Mouse (Mus musculus) MEL (cell line): ENCODE measurements around the gene Iqsec1. TPM values are rescaled to one million over a fixed set of nuclear protein-coding genes. Genes with fewer than 3 reads are reported as not detected.

Experiments used
- DNase-seq: peaks from one replicate; pipeline ENCODE4 v3.0.0; 2011; ENCODE audit warnings: low read depth, low spot score
- H3K27ac ChIP-seq: 2 replicates; pipeline ENCODE4 v1.5.1; 2012; ENCODE audit warnings: low read depth, mild to moderate bottlenecking, control low read depth, low read length, moderate library complexity; ENCODE audit not compliant: control insufficient read depth
- H3K27me3 ChIP-seq, 2 experiments: fragments of 150-350 bp in 1 of 2; sonication (generic) in 1 of 2; 2 replicates each; pipeline ENCODE4 v1.6.1; 2012; ENCODE audit warnings: low read length in 2 of 2, mild to moderate bottlenecking in 2 of 2, improper control_type of control experiment in 1 of 2, moderate library complexity in 1 of 2; ENCODE audit not compliant: insufficient read depth in 2 of 2, control insufficient read depth in 1 of 2
- H3K36me3 ChIP-seq, 2 experiments: 2 replicates each; pipeline ENCODE4 v1.6.1; 2012 to 2014; ENCODE audit warnings: low read length in 2 of 2, improper control_type of control experiment in 1 of 2, inconsistent platforms in 1 of 2, mild to moderate bottlenecking in 1 of 2; ENCODE audit not compliant: insufficient read depth in 2 of 2, control insufficient read depth in 1 of 2
- H3K4me1 ChIP-seq, 2 experiments: fragments of 150-350 bp in 1 of 2; sonication (generic) in 1 of 2; 2 replicates each; pipeline ENCODE4 v1.6.1; 2012; ENCODE audit warnings: low read length in 2 of 2, improper control_type of control experiment in 1 of 2, mild to moderate bottlenecking in 1 of 2; ENCODE audit not compliant: insufficient read depth in 2 of 2, control insufficient read depth in 1 of 2
- H3K4me3 ChIP-seq, 2 experiments: fragments of 150-350 bp in 1 of 2; sonication (generic) in 1 of 2; 2 replicates each; pipeline ENCODE4 v1.5.1; 2012; ENCODE audit warnings: low read depth in 2 of 2, low read length in 2 of 2, mild to moderate bottlenecking in 2 of 2, moderate library complexity in 2 of 2, control low read depth in 1 of 2, improper control_type of control experiment in 1 of 2; ENCODE audit not compliant: control insufficient read depth in 1 of 2, insufficient read depth in 1 of 2
- H3K79me2 ChIP-seq: 2 replicates; pipeline ENCODE4 v1.6.1; 2012; ENCODE audit warnings: mild to moderate bottlenecking, low read length, moderate library complexity; ENCODE audit not compliant: control insufficient read depth, poor library complexity, insufficient read depth
- H3K9ac ChIP-seq: 2 replicates; pipeline ENCODE4 v1.6.1; 2012; ENCODE audit warnings: low read depth, mild to moderate bottlenecking, control low read depth, low read length, moderate library complexity; ENCODE audit not compliant: control insufficient read depth, poor library complexity, severe bottlenecking
- H3K9me3 ChIP-seq: fragments of 150-350 bp; sonication (generic); replicated peaks from 2 replicates; pipeline ENCODE4 v1.6.1; 2012; ENCODE audit warnings: mild to moderate bottlenecking, low read length, improper control_type of control experiment, moderate library complexity; ENCODE audit not compliant: insufficient read depth
- CTCF ChIP-seq, 3 experiments: IDR thresholded peaks in 2 of 3; conservative IDR thresholded peaks in 1 of 3; 2 replicates each; pipeline ENCODE4 v1.5.1; 2011 to 2012; ENCODE audit warnings: low read length in 3 of 3, low read depth in 2 of 3, mild to moderate bottlenecking in 2 of 3, improper control_type of control experiment in 1 of 3, inconsistent platforms in 1 of 3, mixed read lengths in 1 of 3, moderate library complexity in 1 of 3; ENCODE audit not compliant: control insufficient read depth in 1 of 3, insufficient read depth in 1 of 3, poor library complexity in 1 of 3, severe bottlenecking in 1 of 3
- E2F4 ChIP-seq: IDR thresholded peaks from 2 replicates; pipeline ENCODE4 v1.6.1; 2011; ENCODE audit warnings: low read depth, low read length, improper control_type of control experiment, borderline replicate concordance
- EP300 ChIP-seq, 2 experiments: IDR thresholded peaks; 2 replicates each; pipeline ENCODE4 v1.6.1; 2011; ENCODE audit warnings: improper control_type of control experiment in 2 of 2, low read length in 2 of 2, low read depth in 1 of 2, mild to moderate bottlenecking in 1 of 2
- ETS1 ChIP-seq: IDR thresholded peaks from 2 replicates; pipeline ENCODE4 v1.6.1; 2012; ENCODE audit warnings: low read depth, mild to moderate bottlenecking, inconsistent platforms, low read length, improper control_type of control experiment, moderate library complexity
- GABPA ChIP-seq: IDR thresholded peaks from 2 replicates; pipeline ENCODE4 v1.6.1; 2012; ENCODE audit warnings: low read depth, mild to moderate bottlenecking, inconsistent platforms, low read length, improper control_type of control experiment, moderate library complexity
- HCFC1 ChIP-seq: IDR thresholded peaks from 2 replicates; pipeline ENCODE4 v1.6.1; 2012; ENCODE audit warnings: low read depth, mild to moderate bottlenecking, inconsistent platforms, low read length, improper control_type of control experiment, moderate library complexity
- JUND ChIP-seq: IDR thresholded peaks from 2 replicates; pipeline ENCODE4 v1.6.1; 2011; ENCODE audit warnings: low read depth, mild to moderate bottlenecking, improper control_type of control experiment, low read length
- KAT2A ChIP-seq: conservative IDR thresholded peaks from 2 replicates; pipeline ENCODE4 v1.6.1; 2012; ENCODE audit warnings: low read depth, low read length, improper control_type of control experiment, inconsistent platforms
- MAFK ChIP-seq: IDR thresholded peaks from 2 replicates; pipeline ENCODE4 v1.6.1; 2011; ENCODE audit warnings: low read depth, mild to moderate bottlenecking, low read length, improper control_type of control experiment, borderline replicate concordance
- MAX ChIP-seq: IDR thresholded peaks from 2 replicates; pipeline ENCODE4 v1.6.1; 2011; ENCODE audit warnings: low read length, improper control_type of control experiment
- MAZ ChIP-seq: IDR thresholded peaks from 2 replicates; pipeline ENCODE4 v1.6.1; 2012; ENCODE audit warnings: low read depth, mild to moderate bottlenecking, inconsistent platforms, low read length, improper control_type of control experiment
- MEF2A ChIP-seq: IDR thresholded peaks from 2 replicates; pipeline ENCODE4 v1.6.1; 2014; ENCODE audit warnings: low read depth, mild to moderate bottlenecking, inconsistent platforms, low read length, improper control_type of control experiment; ENCODE audit not compliant: poor library complexity, insufficient replicate concordance, severe bottlenecking; ENCODE audit errors: extremely low read depth
- MXI1 ChIP-seq: IDR thresholded peaks from 2 replicates; pipeline ENCODE4 v1.6.1; 2011; ENCODE audit warnings: mild to moderate bottlenecking, low read depth, low read length, improper control_type of control experiment
- MYB ChIP-seq: IDR thresholded peaks from 2 replicates; pipeline ENCODE4 v1.6.1; 2011; ENCODE audit warnings: mild to moderate bottlenecking, low read depth, low read length, improper control_type of control experiment
- MYC ChIP-seq: IDR thresholded peaks from 2 replicates; pipeline ENCODE4 v1.6.1; 2011; ENCODE audit warnings: low read depth, mild to moderate bottlenecking, low read length, improper control_type of control experiment, moderate library complexity
- NELFE ChIP-seq: IDR thresholded peaks from 2 replicates; pipeline ENCODE4 v1.6.1; 2011; ENCODE audit warnings: low read depth, low read length, improper control_type of control experiment
- NRF1 ChIP-seq: IDR thresholded peaks from 2 replicates; pipeline ENCODE4 v1.6.1; 2014; ENCODE audit warnings: low read depth, mild to moderate bottlenecking, inconsistent platforms, low read length, improper control_type of control experiment, moderate library complexity; ENCODE audit not compliant: poor library complexity, insufficient read depth, severe bottlenecking
- POLR2A ChIP-seq, 2 experiments: IDR thresholded peaks; 2 replicates each; pipeline ENCODE4 v1.6.1; 2011 to 2012; ENCODE audit warnings: low read length in 2 of 2, mild to moderate bottlenecking in 2 of 2, control low read depth in 1 of 2, improper control_type of control experiment in 1 of 2, low read depth in 1 of 2, moderate library complexity in 1 of 2; ENCODE audit not compliant: control insufficient read depth in 1 of 2, insufficient read depth in 1 of 2, poor library complexity in 1 of 2
- POLR2AphosphoS2 ChIP-seq: IDR thresholded peaks from 2 replicates; pipeline ENCODE4 v1.6.1; 2011; ENCODE audit warnings: low read length, improper control_type of control experiment
- POLR2AphosphoS5 ChIP-seq: IDR thresholded peaks from 2 replicates; pipeline ENCODE4 v1.6.1; 2012; ENCODE audit warnings: low read depth, borderline replicate concordance, mild to moderate bottlenecking, inconsistent platforms, low read length, moderate library complexity, mixed read lengths
- RAD21 ChIP-seq: IDR thresholded peaks from 2 replicates; pipeline ENCODE4 v1.6.1; 2011; ENCODE audit warnings: mild to moderate bottlenecking, low read depth, low read length, improper control_type of control experiment
- RCOR1 ChIP-seq: IDR thresholded peaks from 2 replicates; pipeline ENCODE4 v1.6.1; 2012; ENCODE audit warnings: low read depth, mild to moderate bottlenecking, inconsistent platforms, low read length, improper control_type of control experiment
- SIN3A ChIP-seq: IDR thresholded peaks from 2 replicates; pipeline ENCODE4 v1.6.1; 2012; ENCODE audit warnings: low read length, improper control_type of control experiment, inconsistent platforms
- SMC3 ChIP-seq: IDR thresholded peaks from 2 replicates; pipeline ENCODE4 v1.6.1; 2011; ENCODE audit warnings: low read depth, low read length, improper control_type of control experiment
- TAL1 ChIP-seq: IDR thresholded peaks from 2 replicates; pipeline ENCODE4 v1.6.1; 2012; ENCODE audit warnings: mild to moderate bottlenecking, inconsistent platforms, low read length, moderate library complexity, mixed read lengths
- TBP ChIP-seq: IDR thresholded peaks from 2 replicates; pipeline ENCODE4 v1.8.0; 2011; ENCODE audit warnings: low read depth, low read length, improper control_type of control experiment
- TCF12 ChIP-seq: IDR thresholded peaks from 2 replicates; pipeline ENCODE4 v1.6.1; 2014; ENCODE audit warnings: low read depth, mild to moderate bottlenecking, inconsistent platforms, low read length, improper control_type of control experiment, moderate library complexity
- ZC3H11A ChIP-seq: IDR thresholded peaks from 2 replicates; pipeline ENCODE4 v1.6.1; 2012; ENCODE audit warnings: low read depth, mild to moderate bottlenecking, inconsistent platforms, low read length, improper control_type of control experiment
- ZNF384 ChIP-seq: IDR thresholded peaks from 2 replicates; pipeline ENCODE4 v1.6.1; 2012; ENCODE audit warnings: low read depth, mild to moderate bottlenecking, inconsistent platforms, low read length, improper control_type of control experiment
- polyA plus RNA-seq, 2 experiments: library from polyadenylated mRNA; stranded (reverse) in 1 of 2; unstranded in 1 of 2; fragments of >175 nt in 1 of 2; fragments of >200 nt in 1 of 2; gene quantifications; 2 replicates each; pipeline versions ENCODE4 v1.2.1 to v1.2.4; 2012; ENCODE audit warnings: low replicate concordance in 2 of 2, low read depth in 1 of 2; ENCODE audit not compliant: insufficient read length in 2 of 2, insufficient read depth in 1 of 2, missing spikeins in 1 of 2
- total RNA-seq: library from RNA; depleted of rRNA; stranded (reverse); fragments of 300-350 nt; gene quantifications from 2 replicates; pipeline ENCODE4 v1.2.3, GENCODE M21; 2012

The Iqsec1 gene
- total and polyA plus RNA-seq, 3 experiments, result 14.8 to 73.4 (median 30.8) TPM

GRCm38 (mm10) chr6:90751624-90752023 lies 236.9 kb downstream of the Iqsec1 start:
- H3K9ac ChIP-seq, result no peak overlapping the region
- peak overlapping the region; percentile 35 for H3K27ac ChIP-seq
- TF ChIP-seq TCF12 (0 out of 2 replicates have a peak, but pooled peaks have one; percentile 6), EP300 (IDR thresholded peaks at IDR 0.05; ENCODE audit: low read depth in 1 of 2, low read length in 2 of 2) (0 out of 4 replicates have a peak, but pooled peaks of 1 of the 2 experiments have one; percentile 30), RAD21 (no peak), CTCF (IDR thresholded peaks at IDR 0.05 in 2 of 3, conservative IDR thresholded peaks at IDR 0.05 in 1 of 3; ENCODE audit: control insufficient read depth in 1 of 3, insufficient read depth in 1 of 3, low read depth in 2 of 3, low read length in 3 of 3, poor library complexity in 1 of 3, severe bottlenecking in 1 of 3) (no peak), RCOR1 (no peak), MXI1 (no peak), GABPA (no peak), ZNF384 (no peak), SMC3 (no peak), MAX (no peak), NRF1 (no peak), NELFE (no peak), ZC3H11A (no peak), MAFK (no peak)
- TF ChIP-seq, all 39 proteins: peak for 2
- Histone ChIP-seq H3K27me3 (no peaks in the 10 kb centered on the region), H3K36me3 (peaks cover 0 to 33% of the 10 kb centered on the region in 2 experiments; a peak in 2 of 4 replicates), H3K79me2 (no peaks in the 10 kb centered on the region; the same call in 1 of the 2 replicates), H3K9me3 (no peaks in the 10 kb centered on the region), H3K4me3 (no peak overlapping the region), H3K4me1 (peaks cover 28 to 33% of the 10 kb centered on the region in 2 experiments)
- peak; percentile 59 for DNase-seq

- Histone ChIP-seq H3K4me1 (peaks cover 30 to 34% of the 10 kb centered on the region in 2 experiments), H3K36me3 (peaks cover 0 to 31% of the 10 kb centered on the region in 2 experiments; a peak in 2 of 4 replicates), H3K27me3 (no peaks in the 10 kb centered on the region), H3K4me3 (no peak overlapping the region), H3K79me2 (no peaks in the 10 kb centered on the region), H3K9ac (no peak overlapping the region), H3K9me3 (no peaks in the 10 kb centered on the region), H3K27ac (no peak overlapping the region; the same call in 1 of the 2 replicates)
- DNase-seq, result peak; percentile 89
- TF ChIP-seq POLR2A (IDR thresholded peaks at IDR 0.05; ENCODE audit: control insufficient read depth in 1 of 2, insufficient read depth in 1 of 2, low read depth in 1 of 2, low read length in 2 of 2, poor library complexity in 1 of 2), result 0 out of 4 replicates have a peak, but pooled peaks of 1 of the 2 experiments have one; percentile 28
- TF ChIP-seq NELFE, result no peak
- no peak for TF ChIP-seq MAFK
- no peak for TF ChIP-seq JUND
- no peak for TF ChIP-seq POLR2AphosphoS5
- TF ChIP-seq TCF12, result peak; percentile 71
- TF ChIP-seq ZNF384, result no peak
- no peak for TF ChIP-seq MYC
- no peak for TF ChIP-seq MYB
- TF ChIP-seq MXI1, result 0 out of 2 replicates have a peak, but pooled peaks have one; percentile 8
- no peak for TF ChIP-seq RAD21
- no peak for TF ChIP-seq POLR2AphosphoS2
- peak; percentile 56 to 64; a peak in 3 of 4 replicates for TF ChIP-seq EP300 (IDR thresholded peaks at IDR 0.05; ENCODE audit: low read depth in 1 of 2, low read length in 2 of 2)
- TF ChIP-seq HCFC1, result no peak
- peak; percentile 84 for TF ChIP-seq ETS1
- no peak for TF ChIP-seq ZC3H11A
- 0 out of 2 replicates have a peak, but pooled peaks have one; percentile 19 for TF ChIP-seq MEF2A
- TF ChIP-seq KAT2A, result no peak
- TF ChIP-seq SMC3, result no peak
- peak; percentile 60 for TF ChIP-seq SIN3A
- no peak for TF ChIP-seq RCOR1
- TF ChIP-seq TBP, result peak; percentile 54; the same call in 1 of the 2 replicates
- peak; percentile 34 for TF ChIP-seq TAL1
- peak; percentile 58; the same call in 1 of the 2 replicates for TF ChIP-seq MAZ
- TF ChIP-seq E2F4, result no peak
These were observed 238.4 kb downstream of the Iqsec1 start for GRCm38 (mm10) chr6:90750091-90750490.
